Mouse (Mus musculus) cerebellum, adult 9-11 months (tissue): Measurements from ENCODE around the gene Gm20388.

Experiments used
- DNase-seq: peaks from one replicate; pipeline ENCODE4 v3.0.0; 2022

Gene Gm20388

GRCm38 (mm10) chr8:124286461-124287124 is 4376.0 kb downstream of the Gm20388 start:
- no peak for DNase-seq

- no peak for DNase-seq
Observed at GRCm38 (mm10) chr8:124288215-124288864, 4377.7 kb downstream of the Gm20388 start.

- DNase-seq, result no peak
Observed at GRCm38 (mm10) chr8:124289481-124290050, 4378.9 kb downstream of the Gm20388 start.

GRCm38 (mm10) chr8:124290911-124291691 is 4380.5 kb downstream of the Gm20388 start:
- no peak for DNase-seq

- no peak for DNase-seq
Observed at GRCm38 (mm10) chr8:124291693-124292092, 4381.1 kb downstream of the Gm20388 start.

GRCm38 (mm10) chr8:124292965-124293364 is 4382.3 kb downstream of the Gm20388 start:
- no peak for DNase-seq

GRCm38 (mm10) chr8:124294425-124294824 is 4383.8 kb downstream of the Gm20388 start:
- no peak for DNase-seq

GRCm38 (mm10) chr8:124294900-124295299 is 4384.3 kb downstream of the Gm20388 start:
- DNase-seq, result no peak

- DNase-seq, result no peak
Observed at GRCm38 (mm10) chr8:124295357-124295756, 4384.7 kb downstream of the Gm20388 start.

GRCm38 (mm10) chr8:124301512-124301911 is 4390.9 kb downstream of the Gm20388 start:
- DNase-seq, result no peak

- no peak for DNase-seq
Observed at GRCm38 (mm10) chr8:124301935-124302555, 4391.4 kb downstream of the Gm20388 start.

- no peak for DNase-seq
Observed at GRCm38 (mm10) chr8:124303211-124303902, 4392.7 kb downstream of the Gm20388 start.

- DNase-seq, result no peak
Observed at GRCm38 (mm10) chr8:124304141-124304540, 4393.5 kb downstream of the Gm20388 start.

- no peak for DNase-seq
Observed at GRCm38 (mm10) chr8:124306574-124306973, 4395.9 kb downstream of the Gm20388 start.

GRCm38 (mm10) chr8:124307700-124308099 is 4397.1 kb downstream of the Gm20388 start:
- no peak for DNase-seq

GRCm38 (mm10) chr8:124310509-124310908 is 4399.9 kb downstream of the Gm20388 start:
- no peak for DNase-seq

- no peak for DNase-seq
Observed at GRCm38 (mm10) chr8:124311111-124311510, 4400.5 kb downstream of the Gm20388 start.

GRCm38 (mm10) chr8:124311723-124312122 is 4401.1 kb downstream of the Gm20388 start:
- DNase-seq, result no peak

GRCm38 (mm10) chr8:124312228-124312627 is 4401.6 kb downstream of the Gm20388 start:
- DNase-seq, result peak; percentile 66

- DNase-seq, result no peak
Observed at GRCm38 (mm10) chr8:124314803-124315202, 4404.2 kb downstream of the Gm20388 start.

GRCm38 (mm10) chr8:124316466-124317136 is 4406.0 kb downstream of the Gm20388 start:
- peak; percentile 94 for DNase-seq
